Comparison of ENCODE assay signal across 17 mouse cellular contexts in genomic region chr12:27481230-27481629, GRCm38 (mm10).
"Had no signal": no experiment of that assay in that cellular context is flagged by ENCODE, and none has a peak within 500 bp of the region (broad histone marks: within the 10 kb centered on the region; RNA-seq: fewer than 3 reads in every experiment).

No protein-coding gene starts in this region.

- H3K4me2 ChIP-seq: lung, embryonic 15.5 days; midbrain, embryonic 11.5 days; midbrain, embryonic 13.5 days; midbrain, embryonic 15.5 days; neural tube, embryonic 12.5 days; stomach, embryonic 15.5 days had no signal

- H3K9me3 ChIP-seq: lung, embryonic 15.5 days; midbrain, embryonic 13.5 days; midbrain, embryonic 15.5 days; neural tube, embryonic 12.5 days; stomach, embryonic 15.5 days had no signal

- DNase-seq: lung, adult 2 months; lung, postnatal 14 days; lung, postnatal 36 days; right cerebral cortex, postnatal 14 days; thymus, adult 2 months; thymus, postnatal 25 days; thymus, postnatal 4 days had no signal

- H3K9ac ChIP-seq: lung, embryonic 15.5 days; midbrain, embryonic 13.5 days; midbrain, embryonic 15.5 days; neural tube, embryonic 12.5 days; stomach, embryonic 15.5 days had no signal

- H3K27ac ChIP-seq: lung, embryonic 15.5 days; macrophage; midbrain, embryonic 13.5 days; midbrain, embryonic 15.5 days; neural tube, embryonic 12.5 days; stomach, embryonic 15.5 days; stomach, postnatal 0 days had no signal

- H3K4me3 ChIP-seq: lung, embryonic 15.5 days; megakaryocyte, embryonic 14.5 days; midbrain, embryonic 13.5 days; midbrain, embryonic 15.5 days; neural tube, embryonic 12.5 days; stomach, embryonic 15.5 days had no signal

- H3K4me1 ChIP-seq: lung, embryonic 15.5 days; megakaryocyte, embryonic 14.5 days; midbrain, embryonic 15.5 days; neural tube, embryonic 12.5 days; stomach, embryonic 15.5 days had no signal

- ATAC-seq: lung, postnatal 0 days; midbrain, embryonic 13.5 days; midbrain, embryonic 15.5 days had no signal

- H3K27me3 ChIP-seq: lung, embryonic 15.5 days; megakaryocyte, embryonic 14.5 days; midbrain, embryonic 13.5 days; midbrain, embryonic 15.5 days; neural tube, embryonic 12.5 days; stomach, embryonic 15.5 days had no signal

- H3K36me3 ChIP-seq: lung, embryonic 15.5 days; midbrain, embryonic 13.5 days; midbrain, embryonic 15.5 days; neural tube, embryonic 12.5 days; stomach, embryonic 15.5 days had no signal
